Mouse (Mus musculus) liver (tissue): Measurements from ENCODE around the gene Chst14.
A peak's percentile ranks its signal among the peaks of the same experiment; 100 is the strongest.

Experiments used
- DNase-seq: peaks from one replicate; pipeline ENCODE4 v3.0.0-alpha.2; 2020; ENCODE audit warnings: mixed read lengths

Gene Chst14

GRCm38 (mm10) chr2:118972048-118972447 lies 45.8 kb downstream of the Chst14 start:
- no peak for DNase-seq

DNA sequence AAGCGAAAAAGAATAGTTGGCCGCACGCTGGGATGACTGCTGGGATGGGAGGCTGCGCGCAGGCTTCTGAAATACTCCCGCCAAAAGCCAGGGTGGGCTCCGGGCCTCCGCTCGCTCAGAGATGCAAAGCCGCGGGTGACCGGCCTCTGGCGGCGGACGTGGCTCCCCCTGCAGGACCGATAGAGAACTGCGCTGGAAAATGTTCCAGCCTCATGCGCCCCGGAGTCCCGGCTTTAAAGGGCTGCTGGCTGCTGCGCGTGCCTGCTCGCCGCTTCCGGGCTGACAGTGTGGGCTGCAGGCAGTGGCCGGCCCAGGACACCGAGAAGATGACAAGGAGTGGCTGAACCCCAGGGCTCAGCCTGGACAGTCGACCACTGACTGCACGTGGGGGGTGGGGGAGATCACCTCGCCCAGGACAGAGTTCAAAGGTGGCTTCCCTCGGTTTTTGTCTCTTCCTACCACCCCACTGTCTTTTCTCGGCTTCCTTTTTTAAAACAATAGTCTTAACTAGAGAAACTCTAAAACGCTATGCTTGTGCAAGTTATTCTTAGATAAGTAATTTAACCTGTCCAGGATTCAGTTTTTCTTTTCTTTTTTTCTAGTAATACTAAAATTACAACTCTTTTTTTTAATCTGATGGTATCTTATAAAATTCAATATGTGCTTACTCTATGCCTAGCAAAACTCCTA lies 46.5 kb downstream of the Chst14 start:
- DNase-seq, result peak; percentile 87

DNA sequence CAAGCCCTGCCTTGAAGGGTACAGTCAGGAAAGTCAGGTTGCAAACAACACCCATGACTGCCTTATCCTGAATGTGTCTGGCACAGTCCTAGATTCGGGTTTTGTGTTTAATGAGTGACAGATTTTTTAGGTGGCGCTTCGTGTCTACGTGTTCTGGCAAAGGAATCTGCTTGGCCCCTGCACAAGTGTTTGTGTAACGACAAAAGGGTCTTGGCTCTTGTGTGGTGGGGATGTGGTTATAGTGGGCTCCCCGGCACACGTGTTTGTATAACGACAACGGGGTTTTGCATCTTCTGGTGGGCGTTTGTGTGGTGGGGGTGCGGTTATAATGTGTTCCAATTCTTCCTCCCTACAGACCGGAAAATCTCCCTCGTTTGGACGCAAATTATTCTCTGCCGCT lies 49.6 kb downstream of the Chst14 start:
- no peak for DNase-seq

- peak; percentile 86 for DNase-seq
Measured at GRCm38 (mm10) chr2:118976282-118976929, 50.1 kb downstream of the Chst14 start.

- DNase-seq, result no peak
Measured at GRCm38 (mm10) chr2:118976941-118977340, 50.6 kb downstream of the Chst14 start.

DNA sequence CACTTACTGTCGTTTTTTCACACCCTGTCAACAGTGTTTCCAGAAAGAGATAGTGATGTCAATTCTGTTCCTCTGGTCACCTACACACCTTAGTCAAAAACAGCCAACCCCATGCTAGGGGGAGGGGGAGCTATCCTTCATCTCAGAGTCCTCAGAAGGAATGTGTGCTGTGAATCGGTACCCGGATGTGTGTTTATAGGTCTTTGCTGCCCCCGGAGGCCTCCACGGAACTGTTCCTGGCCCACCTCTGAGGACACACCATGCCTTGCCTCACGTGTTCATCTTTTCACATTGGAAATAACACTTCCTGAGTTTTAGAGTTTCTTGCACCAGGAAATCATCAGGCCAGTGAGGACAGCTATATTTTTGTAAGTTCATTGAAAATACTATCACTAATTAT lies 51.8 kb downstream of the Chst14 start:
- DNase-seq, result no peak
